Mouse (Mus musculus) c-Kit-positive CD71-positive TER-119-positive erythroid progenitor cells, embryonic 14.5 days (primary cell): ENCODE measurements around the gene Rfx1.

Source experiments
- DNase-seq: peaks from one replicate; pipeline ENCODE4 v3.0.0-alpha.2; 2013; ENCODE audit warnings: low spot score

Rfx1 gene

DNA sequence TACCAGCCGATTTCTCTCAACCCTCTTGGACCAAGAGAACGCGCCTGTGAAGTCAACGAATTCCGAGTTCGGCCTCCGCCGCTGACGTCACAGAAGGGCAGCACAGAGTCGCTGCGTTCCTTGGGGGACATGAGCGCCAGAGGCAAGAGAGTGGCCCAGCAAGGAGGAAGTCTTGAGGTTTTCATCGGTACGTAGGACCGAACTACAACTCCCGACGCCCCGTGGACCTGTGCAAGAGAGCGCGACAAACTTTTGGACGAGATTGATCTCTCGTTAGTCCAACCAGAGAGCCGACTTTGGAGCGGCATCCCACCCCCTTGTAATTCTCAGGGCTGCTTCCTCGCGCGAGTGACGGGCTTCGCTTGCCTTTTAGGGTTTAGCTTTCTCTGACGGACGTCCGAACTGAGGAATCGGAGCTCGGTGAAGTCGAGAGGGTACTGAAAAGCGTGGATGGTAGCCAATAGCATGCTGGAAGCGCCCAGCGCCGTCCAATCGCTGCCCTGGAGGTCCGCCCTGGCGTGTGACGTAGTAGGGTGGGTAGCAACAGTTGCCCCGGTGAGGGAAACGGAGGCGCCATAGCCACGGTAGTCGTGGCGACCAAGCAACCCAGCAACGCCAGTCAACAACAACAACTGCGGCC lies at the start of gene Rfx1:
Rfx1 (plus strand) TSS at position 544 of the 640 bp plus-strand sequence.
- DNase-seq = peak; percentile 98

DNA sequence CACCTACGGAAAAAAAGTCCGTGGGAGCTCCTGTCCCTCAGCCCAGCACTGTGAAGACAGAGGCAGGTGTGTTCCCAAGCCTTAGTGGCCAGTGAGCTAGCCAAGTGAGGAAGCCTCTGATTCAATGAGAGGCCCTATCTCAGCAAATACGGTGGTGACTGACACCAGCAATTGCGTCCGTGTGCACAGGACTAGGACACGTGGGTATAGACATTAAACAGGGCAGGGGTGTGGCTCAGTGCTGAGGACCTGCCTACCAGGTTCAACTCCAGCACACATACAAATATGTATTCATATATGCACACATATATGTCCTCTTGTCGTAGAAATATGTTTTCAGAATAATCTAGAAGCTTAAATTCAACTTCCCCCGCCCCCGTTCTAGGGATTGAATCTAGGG lies 46.9 kb upstream of the Rfx1 start:
- DNase-seq = no peak

DNA sequence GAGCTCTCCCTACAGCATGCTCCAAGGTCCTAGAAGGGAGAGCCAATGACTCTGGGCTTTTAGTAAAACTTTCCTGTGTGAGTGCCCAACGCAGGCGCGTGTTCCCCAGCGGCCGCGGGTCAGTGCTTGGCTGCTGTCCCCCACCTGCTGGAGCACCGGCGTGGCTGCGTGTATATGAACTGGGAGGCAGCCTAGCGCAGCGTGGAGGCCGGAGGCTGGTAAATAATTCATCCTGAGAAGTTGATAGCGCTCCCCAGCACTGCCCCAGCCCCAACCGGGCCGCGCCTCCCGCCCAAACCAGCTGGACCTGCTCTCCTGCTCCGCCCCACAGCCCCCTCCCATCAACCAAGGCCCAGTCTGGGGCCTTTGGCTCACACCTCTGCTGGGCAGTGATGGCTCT lies 45.5 kb upstream of the Rfx1 start, which contains the start of gene Palm3:
Palm3 (plus strand) TSS at position 376 of the 400 bp plus-strand sequence.
- no peak for DNase-seq

DNA sequence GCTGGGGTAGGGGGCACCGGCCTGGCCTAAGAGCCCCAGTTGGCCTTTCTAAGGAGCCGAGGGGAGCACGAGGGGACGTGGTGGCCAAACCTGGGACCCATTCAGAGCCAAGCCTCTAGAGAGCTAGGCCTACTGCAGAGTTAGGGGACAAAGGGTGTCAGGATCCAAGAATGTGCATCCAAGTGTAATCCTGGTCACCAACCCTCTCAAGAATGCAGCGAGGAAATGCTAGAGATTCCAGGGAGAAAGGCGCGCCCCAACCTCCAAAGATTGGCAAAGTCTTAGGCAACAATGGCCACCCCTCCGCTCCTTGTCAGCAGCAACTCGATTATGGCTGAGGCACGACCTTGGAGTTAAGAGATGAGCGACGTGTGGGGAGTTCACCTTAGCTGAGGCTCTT lies 45.1 kb upstream of the Rfx1 start:
- no peak for DNase-seq

DNA sequence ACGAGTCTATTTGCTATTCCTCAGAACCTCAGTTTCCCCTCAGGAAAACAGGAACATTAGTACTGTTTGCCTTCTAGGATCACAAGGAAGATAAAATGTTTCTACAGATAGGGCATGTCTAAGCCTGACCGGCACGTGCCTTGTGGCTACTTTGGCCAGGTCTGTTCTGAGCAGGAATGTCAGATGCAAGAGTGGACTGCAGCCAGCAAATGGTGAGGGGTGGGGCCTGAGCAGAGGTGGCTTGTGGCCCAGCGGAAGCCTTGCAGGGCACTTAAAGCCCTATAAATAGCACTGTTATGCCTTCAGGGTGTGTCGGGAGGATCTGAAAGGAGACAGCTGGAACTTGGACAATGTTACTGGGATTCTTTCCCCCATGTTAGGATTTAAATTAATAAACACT lies 43.5 kb upstream of the Rfx1 start:
- DNase-seq = no peak

DNA sequence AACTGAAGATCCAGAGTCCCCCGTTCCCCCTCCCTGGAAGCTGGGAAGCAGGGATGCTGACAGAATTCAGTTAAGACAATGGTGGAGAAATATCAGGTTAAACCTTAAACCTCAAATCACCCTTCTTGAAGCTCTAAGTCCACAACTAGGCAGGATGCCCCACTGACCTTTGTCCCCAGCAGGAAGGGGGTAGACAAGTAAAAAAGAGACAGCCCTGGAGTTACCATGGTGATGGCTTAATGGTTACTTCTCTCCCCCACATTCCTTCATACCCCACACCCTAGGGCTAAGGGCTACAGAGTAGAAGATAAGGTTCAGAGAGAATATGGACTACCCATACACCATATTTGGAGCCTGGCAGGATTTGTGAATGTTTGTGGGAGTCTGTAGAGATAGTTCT lies 43.0 kb upstream of the Rfx1 start:
- DNase-seq = no peak

DNA sequence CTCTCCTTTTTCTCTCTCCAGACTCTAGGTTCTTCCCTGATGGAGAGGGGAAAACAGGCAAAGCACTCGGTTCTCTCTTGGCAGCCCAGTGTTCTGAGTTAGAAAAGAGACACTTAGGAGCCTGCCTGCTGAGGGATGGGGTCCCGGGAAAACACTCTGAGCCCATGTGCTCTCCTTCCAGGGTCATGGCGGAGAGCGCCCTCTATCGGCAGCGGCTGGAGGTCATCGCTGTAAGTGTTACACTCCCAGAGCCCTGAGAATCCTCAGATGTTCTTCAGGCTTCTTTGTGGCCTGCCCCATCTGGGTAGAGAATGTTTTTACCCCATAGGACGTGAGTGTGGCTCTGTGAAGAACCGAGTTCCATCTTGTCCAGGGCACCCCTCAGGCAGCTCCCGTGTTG lies 42.5 kb upstream of the Rfx1 start:
- no peak for DNase-seq

DNA sequence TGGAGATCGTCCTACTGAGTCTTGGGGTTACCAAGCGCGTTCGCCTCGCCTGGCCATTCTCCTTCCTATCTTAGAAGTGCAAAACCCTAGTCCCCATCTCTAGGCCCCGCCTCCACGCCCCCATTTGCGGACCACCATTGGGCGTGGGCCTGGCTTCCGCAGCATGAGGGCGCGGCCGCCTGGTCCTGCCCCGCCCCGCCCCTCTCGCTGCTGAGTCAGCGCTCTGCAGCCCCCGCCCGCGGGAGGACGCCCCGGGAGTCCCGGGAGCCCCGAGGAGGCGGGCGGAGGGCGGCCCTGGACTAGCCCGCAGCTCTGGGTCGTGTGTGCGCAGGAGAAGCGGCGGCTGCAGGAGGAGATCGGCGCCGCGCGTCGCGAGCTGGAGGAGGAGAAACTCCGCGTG lies 40.8 kb upstream of the Rfx1 start:
- DNase-seq = no peak

DNA sequence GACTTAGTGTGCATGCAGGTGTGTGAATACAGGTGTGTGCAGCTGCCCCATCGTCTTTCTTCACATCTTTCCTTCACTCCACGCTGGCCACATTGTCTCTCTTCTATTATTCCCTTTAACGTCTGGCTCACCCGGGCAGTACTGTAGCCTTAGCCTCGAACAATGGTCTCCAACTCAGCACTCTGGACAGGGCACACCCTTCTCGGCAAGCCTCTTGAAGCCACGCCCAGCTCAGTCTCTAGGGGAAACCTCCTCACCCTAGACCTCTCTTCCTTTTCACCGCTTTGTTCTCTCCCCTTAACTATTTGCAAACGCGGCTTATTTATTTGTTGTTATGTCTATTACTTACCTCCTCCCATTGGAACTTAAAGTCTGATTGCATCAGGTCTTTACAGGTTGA lies 39.2 kb upstream of the Rfx1 start:
- DNase-seq = no peak

DNA sequence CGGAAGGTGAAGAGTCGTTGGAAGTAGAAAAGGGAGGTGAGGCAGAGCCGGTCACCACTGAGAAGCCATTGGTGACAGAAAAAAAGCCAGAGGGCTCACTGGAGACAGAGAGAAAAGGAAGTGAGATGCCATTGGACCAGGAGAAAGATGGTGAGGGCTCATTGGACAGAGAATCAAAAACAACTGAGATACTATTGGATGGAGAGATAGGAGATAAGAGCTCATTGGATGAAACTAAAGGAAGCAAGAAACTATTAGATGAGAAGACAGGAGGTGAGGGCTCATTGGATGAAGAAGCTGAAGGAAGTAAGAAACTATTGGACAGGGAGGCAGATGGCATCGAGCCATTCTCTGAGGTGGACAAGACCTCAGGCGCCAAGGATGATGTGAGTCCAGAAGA lies 37.4 kb upstream of the Rfx1 start:
- DNase-seq = no peak

DNA sequence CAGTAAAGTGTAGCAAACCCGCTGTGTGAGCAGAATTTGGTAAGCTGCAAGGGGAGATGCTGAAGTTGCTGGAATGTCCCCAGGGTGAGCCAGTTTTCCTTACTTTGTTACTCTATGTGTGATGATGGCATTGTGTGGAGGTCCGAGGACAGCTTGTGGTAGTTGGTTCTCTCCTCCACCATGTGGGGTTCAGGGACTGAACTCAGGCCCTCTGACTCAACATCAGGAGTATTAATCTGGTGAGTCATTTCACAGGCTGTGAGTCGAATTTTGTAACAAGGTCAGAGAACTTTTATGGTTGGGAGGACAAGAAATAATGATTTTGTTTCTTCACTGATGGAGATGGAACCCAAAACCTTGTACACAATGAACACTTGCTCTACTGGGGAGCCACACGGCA lies 33.9 kb upstream of the Rfx1 start:
- no peak for DNase-seq

DNA sequence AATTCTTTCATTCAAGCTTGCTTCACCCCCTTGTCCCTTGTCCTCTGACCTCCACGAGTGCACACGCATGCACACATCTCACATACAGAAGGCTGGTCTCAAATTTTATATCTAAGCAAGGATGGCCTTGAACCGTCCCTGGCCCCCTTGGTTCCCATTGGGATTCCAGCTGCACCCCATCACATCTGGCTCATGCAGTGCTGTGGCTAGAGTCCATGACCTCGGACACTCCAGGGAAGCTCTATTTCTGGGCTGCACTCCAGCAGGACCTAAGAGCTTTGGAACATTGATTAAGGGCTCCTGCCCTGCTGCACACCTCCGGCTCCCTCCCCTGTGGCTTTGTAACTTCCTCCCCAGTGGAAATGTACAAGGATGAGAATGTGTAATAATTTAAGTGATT lies 28.6 kb upstream of the Rfx1 start:
- DNase-seq = no peak

DNA sequence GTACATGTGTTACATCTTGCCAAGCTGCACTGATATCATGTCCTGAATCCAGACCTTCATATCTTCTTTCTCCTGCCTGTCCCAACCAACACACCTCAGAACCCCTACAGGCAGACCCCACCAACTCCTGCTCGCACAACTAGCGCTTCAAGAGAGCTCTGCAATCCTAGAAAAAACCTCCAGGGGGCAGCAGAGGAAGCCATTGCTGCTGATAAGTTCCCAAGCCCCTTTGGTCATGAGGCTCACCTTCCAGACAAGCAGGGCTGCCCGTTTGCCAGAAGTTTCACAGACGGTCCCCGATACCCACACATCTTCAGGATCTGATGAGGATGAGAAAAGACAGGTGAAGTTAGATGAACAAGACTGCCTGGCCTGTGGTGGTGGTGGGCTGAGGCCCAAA lies 27.6 kb upstream of the Rfx1 start:
- peak; percentile 65 for DNase-seq

DNA sequence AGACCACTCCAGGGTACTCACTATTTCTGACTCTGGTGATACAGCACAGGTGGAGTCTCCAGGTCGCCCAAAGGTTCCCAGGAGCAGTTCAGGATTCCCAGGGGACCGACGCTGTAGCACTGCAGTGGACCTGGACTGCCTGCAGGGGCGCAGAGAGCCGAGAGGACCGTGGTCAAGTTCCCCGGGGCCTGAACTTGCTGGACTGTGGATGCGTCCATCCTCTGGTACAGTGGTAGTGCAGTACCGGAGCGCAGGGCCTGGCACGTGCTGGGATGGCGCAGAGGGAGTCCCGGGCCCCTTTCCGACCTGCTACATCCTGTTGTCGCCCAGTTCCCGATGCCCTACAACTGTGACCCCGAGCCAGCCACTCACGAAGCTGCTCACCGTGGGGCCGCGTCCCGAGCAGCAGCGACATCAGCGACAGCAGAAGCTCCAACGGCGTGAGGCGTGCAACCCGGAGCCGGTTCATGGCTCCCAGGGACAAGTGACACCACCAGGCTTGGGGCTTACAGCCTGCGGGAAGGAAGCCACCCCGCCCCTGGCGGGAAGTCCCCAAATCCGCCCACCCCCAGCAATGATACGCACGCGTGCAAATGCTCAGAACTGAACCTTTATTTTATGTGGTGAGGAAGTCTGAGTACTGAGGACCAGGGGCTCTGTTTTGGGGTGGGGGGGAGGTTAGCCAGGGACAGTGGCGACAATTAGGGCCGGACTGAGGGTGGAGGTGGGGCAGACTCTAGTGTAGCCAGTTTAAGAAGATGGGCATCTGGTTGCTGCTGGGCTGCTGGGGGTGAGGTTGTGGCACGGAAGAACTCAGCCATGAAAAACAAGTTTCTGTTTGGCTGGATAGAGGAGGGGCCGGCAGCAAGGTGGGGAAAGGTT lies 24.3 kb upstream of the Rfx1 start, which contains the start of gene Il27ra:
Il27ra (minus strand) TSS at position 524 of the 882 bp plus-strand sequence.
- no peak for DNase-seq

DNA sequence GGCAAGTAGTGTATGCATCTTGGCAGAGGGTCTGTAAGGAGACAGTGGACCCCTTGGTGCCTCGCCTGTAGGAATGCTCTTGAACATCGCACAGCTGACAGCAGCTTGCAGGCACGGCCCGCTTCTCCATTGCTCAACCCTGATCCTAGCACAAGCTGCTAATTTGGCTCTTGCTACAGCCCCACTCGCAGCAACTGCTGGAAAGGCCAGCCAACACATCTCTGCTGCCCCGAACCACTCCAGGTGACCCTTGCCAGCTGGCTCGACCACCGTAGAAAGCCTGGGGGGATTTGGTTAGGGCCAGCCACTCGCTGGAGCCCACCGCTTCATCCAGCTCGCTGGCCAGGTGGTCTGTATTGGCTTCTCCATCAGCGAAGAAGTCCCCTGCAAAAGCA lies 23.7 kb upstream of the Rfx1 start:
- DNase-seq = no peak

DNA sequence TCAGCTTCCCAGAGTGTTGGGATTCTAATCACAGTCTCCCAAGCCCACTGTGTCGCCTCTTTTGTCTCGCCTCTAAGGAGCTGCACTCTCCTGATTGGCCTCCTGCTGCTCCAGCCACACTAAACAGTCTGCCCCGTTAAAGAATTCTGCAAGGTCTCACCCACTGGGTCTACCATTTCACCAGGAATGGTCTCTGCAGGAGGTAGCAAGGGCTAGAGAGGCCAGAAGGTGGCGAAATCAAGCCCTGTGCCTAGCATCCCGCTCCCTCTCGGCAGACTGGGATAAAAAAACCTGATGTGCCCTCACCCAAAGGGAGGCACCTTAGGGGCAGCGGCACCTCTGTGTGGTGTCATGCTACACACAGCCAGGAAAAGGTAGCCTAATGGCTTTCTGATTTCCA lies 22.5 kb upstream of the Rfx1 start:
- DNase-seq = no peak

DNA sequence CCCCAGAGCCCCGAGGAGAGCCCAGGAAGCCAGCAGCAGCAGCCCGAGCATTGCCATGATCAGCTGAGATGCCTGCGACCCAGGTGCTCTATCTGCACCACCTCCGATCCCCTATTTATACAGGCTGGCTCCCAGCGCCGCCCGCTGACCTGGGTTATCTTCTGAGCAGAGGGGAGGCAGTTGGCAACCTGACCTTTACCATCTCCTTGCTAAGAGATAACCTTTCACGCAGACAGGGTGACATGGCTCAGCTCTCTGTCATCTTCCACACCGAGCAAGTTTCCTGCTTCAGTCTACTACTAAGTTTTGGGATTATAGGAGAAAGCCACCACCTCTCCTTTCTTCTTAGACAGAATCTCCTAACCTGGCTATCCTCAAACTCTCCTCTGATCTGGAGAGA lies 21.7 kb upstream of the Rfx1 start, which contains the start of gene Rln3:
Rln3 (minus strand) TSS at position 101 of the 400 bp plus-strand sequence.
- DNase-seq = no peak

DNA sequence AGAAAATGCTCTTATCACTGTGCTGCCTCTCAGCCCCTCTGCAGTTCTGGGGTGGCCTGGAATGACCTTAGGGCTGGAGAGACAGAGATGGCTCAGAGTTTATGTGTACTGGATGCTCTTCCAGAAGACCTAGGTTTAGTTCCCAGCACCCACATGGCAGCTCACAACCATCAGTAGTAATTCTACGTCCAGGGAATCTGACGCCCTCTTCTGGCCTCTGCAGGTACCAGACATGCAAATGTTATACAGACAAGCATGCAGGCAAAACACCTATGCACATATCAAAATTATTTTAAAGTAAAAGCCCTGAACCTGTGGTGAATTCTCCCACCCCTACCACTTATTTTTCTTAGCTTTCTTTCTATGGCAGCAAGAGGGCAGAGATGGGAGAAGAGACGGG lies 20.1 kb upstream of the Rfx1 start:
- DNase-seq = no peak

DNA sequence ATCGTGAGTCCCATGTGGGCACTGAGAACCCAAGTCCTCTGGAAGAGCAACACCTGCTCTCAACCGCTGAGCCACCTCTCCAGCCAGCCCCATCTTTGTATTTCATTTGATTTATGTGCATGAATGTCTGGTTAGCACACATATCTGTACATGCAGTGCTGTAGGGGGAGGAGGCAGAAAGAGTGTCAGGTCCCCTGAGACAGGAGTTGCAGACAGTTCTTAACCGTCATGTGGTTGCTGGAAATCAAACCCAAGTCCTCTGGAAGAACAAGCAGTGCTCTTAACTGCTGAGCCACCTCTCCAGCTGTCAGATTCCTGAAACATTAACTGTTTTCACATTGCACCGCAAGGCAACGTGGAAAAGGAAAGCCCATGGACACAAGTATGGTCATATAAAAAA lies 18.5 kb upstream of the Rfx1 start:
- DNase-seq = no peak

DNA sequence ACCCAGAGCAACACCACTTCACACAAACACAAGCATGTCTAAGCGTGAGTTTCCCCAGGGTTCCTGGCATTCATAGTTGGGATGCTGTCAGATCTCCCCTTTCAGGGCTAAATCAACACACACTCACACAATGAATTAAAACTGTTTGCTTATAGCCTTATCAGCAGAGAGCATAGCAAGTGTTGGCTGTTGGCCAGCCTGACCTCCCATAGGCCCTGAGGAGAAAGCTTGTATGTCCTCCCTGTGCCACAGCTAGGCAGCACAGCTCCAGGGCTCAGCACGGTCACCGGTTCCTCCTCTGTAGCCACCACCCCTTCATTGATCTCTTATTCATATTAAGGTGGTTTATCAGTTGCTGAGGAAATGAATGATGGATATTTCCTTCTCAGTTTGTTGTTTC lies 13.9 kb upstream of the Rfx1 start:
- no peak for DNase-seq

DNA sequence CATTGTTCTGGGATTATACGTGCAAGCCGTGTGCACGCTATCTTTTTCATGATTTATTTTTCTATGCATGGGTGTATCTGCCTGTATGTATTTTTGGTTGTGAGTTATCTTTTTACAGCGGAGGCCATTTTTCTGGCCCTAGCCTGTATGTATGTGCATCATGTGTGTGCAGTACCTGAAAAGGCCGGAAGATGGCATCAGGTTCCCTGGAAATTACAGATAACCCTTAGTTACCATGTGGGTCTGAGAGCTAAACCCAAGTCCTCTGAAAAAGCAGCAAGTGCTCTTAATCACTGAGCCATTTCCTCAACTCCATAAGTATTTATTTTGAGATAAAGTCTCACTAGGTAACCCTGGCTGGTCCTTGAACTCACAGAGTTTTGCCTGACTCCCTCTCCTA lies 13.4 kb upstream of the Rfx1 start:
- DNase-seq = no peak

DNA sequence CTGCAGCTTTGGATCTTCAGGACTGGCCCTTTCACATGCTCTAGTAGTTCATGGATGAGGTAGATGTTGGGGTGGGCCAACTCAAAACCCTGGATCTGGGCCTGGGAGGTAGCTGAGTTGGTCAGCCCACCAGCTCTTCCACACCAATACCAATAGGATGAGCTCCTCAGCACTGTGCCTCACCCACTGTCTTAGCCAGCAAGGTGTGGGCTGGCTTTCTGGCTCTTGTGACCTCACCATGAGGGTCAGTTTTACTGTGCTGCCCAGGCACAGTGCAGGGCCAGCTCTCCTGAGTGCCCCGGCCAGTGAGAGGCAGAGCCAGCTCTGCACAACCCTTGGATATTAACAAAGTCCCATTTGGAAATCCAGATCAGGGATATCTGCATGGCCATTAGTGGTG lies 8.8 kb upstream of the Rfx1 start:
- DNase-seq = no peak

DNA sequence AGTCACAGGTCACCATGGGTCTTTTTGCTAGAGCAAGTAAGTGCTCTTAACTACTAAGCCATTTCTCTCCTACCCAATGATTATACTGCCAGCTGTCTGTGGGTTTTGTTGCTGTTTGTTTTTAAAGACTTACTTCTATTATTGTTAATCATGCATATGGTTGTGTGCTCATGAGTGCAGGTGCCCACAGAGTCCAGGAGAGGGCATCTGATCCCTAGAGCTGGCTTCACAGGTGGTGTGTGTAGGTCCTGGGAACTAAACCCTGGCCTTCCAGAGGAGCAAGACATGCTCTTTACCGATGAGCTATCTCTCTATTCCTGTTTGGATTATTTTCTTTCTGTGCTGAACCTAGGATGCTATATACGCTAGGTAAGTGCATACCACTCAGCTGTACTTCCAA lies 7.4 kb upstream of the Rfx1 start:
- DNase-seq = no peak

DNA sequence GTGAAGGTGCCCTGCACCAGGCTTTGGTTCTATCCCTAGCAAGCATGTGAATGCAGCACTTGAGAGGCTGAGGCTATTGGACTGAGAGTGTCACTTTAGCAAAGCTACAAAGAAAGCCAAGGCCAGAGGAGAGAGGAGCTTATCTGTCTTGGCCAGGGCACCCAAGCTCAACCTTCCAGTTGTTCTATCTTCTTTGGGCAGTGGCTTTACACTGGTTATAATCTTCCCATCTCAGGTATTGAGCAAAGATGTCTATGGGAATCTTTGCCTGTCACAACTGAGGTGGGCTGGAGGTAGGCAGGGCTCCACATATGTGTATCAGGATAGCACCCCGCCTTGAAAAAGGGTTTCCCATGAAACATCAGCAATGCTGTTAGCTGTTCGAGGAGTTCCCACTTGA lies 6.4 kb upstream of the Rfx1 start:
- DNase-seq = no peak
